Mouse (Mus musculus) C2C12 (cell line): ENCODE measurements at regions not wholly inside any gene's neighbourhood (a gene's known extent, or its start where the extent isn't known, plus 50 kb on each side); places are given as distances from the start of the nearest gene placed in this dataset.

Experiments used
- H3K27me3 ChIP-seq: one replicate; pipeline ENCODE4 v1.6.1; 2011; ENCODE audit not compliant: control insufficient read depth, insufficient read depth, insufficient read length
- H3K36me3 ChIP-seq: one replicate; pipeline ENCODE4 v1.6.1; 2011; ENCODE audit not compliant: control insufficient read depth, insufficient read depth
- H3K4me3 ChIP-seq: one replicate; pipeline ENCODE4 v1.5.1; 2011; ENCODE audit warnings: mild to moderate bottlenecking, control low read depth; ENCODE audit not compliant: poor library complexity, insufficient read depth, severe bottlenecking
- H3K79me2 ChIP-seq: one replicate; pipeline ENCODE4 v1.6.1; 2011; ENCODE audit not compliant: control insufficient read depth, insufficient read depth
- H3K79me3 ChIP-seq: one replicate; pipeline ENCODE4 v1.6.1; 2011; ENCODE audit warnings: low read depth, control low read depth
- H3ac ChIP-seq: one replicate; pipeline ENCODE3; 2011; ENCODE audit warnings: low read depth; ENCODE audit not compliant: control insufficient read depth, insufficient read length
- CEBPB ChIP-seq: IDR thresholded peaks from one replicate; pipeline ENCODE4 v1.6.1; 2011; ENCODE audit warnings: low read depth, mild to moderate bottlenecking, control low read depth, moderate library complexity
- CTCF ChIP-seq: IDR thresholded peaks from one replicate; pipeline ENCODE4 v1.5.1; 2011; ENCODE audit not compliant: control insufficient read depth, insufficient read depth, insufficient read length
- FOSL1 ChIP-seq: IDR thresholded peaks from one replicate; pipeline ENCODE4 v1.8.0; 2011; ENCODE audit warnings: mild to moderate bottlenecking, low read length; ENCODE audit not compliant: poor library complexity, insufficient read depth, severe bottlenecking
- MAX ChIP-seq: IDR thresholded peaks from one replicate; pipeline ENCODE4 v1.6.1; 2011; ENCODE audit warnings: mild to moderate bottlenecking, control low read depth
- MYOD1 ChIP-seq: IDR thresholded peaks from one replicate; pipeline ENCODE4 v1.6.1; 2011; ENCODE audit warnings: low read depth; ENCODE audit not compliant: control insufficient read depth, insufficient read length
- MYOG ChIP-seq: IDR thresholded peaks from one replicate; pipeline ENCODE4 v1.6.1; 2011; ENCODE audit not compliant: control insufficient read depth, insufficient read length; ENCODE audit errors: extremely low read depth
- USF1 ChIP-seq: IDR thresholded peaks from one replicate; pipeline ENCODE4 v1.6.1; 2011; ENCODE audit warnings: low read depth, mild to moderate bottlenecking, control low read depth, moderate library complexity

GRCm38 (mm10) chr15:27063456-27063855 is 168.1 kb upstream of the Fbxl7 start:
- TF ChIP-seq MYOG (no peak), MYOD1 (no peak), CEBPB (no peak), MAX (no peak), FOSL1 (no peak), USF1 (no peak), CTCF (no peak)
- Histone ChIP-seq H3ac (no peak overlapping the region), H3K79me3 (no peaks in the 10 kb centered on the region), H3K27me3 (peaks cover 5% of the 10 kb centered on the region), H3K4me3 (no peak overlapping the region), H3K36me3 (no peaks in the 10 kb centered on the region), H3K79me2 (no peaks in the 10 kb centered on the region)

GRCm38 (mm10) chr15:27063971-27064370 is 168.6 kb upstream of the Fbxl7 start:
- H3ac ChIP-seq, result no peak overlapping the region
- no peaks in the 10 kb centered on the region for H3K79me2 ChIP-seq
- no peak overlapping the region for H3K4me3 ChIP-seq
- TF ChIP-seq MAX, result no peak
- TF ChIP-seq MYOG, result no peak
- TF ChIP-seq USF1, result no peak
- no peak for TF ChIP-seq CTCF
- TF ChIP-seq MYOD1, result no peak
- no peaks in the 10 kb centered on the region for H3K79me3 ChIP-seq
- H3K27me3 ChIP-seq, result peaks cover 5% of the 10 kb centered on the region
- no peaks in the 10 kb centered on the region for H3K36me3 ChIP-seq

- H3K36me3 ChIP-seq, result no peaks in the 10 kb centered on the region
- no peak for TF ChIP-seq FOSL1
- no peak for TF ChIP-seq MYOD1
- no peak for TF ChIP-seq CEBPB
- TF ChIP-seq USF1, result no peak
- TF ChIP-seq MYOG, result no peak
- TF ChIP-seq CTCF, result no peak
- TF ChIP-seq MAX, result no peak
- no peaks in the 10 kb centered on the region for H3K27me3 ChIP-seq
- H3K4me3 ChIP-seq, result no peak overlapping the region
- H3K79me3 ChIP-seq, result no peaks in the 10 kb centered on the region
- H3ac ChIP-seq, result no peak overlapping the region
- H3K79me2 ChIP-seq, result no peaks in the 10 kb centered on the region
Observed at GRCm38 (mm10) chr15:27067691-27068090, 172.3 kb upstream of the Fbxl7 start.

GRCm38 (mm10) chr15:27077926-27078325 is 182.5 kb upstream of the Fbxl7 start:
- H3K4me3 ChIP-seq, result no peak overlapping the region
- no peaks in the 10 kb centered on the region for H3K79me3 ChIP-seq
- TF ChIP-seq FOSL1, result no peak
- peak; percentile 44 for TF ChIP-seq CEBPB
- H3K27me3 ChIP-seq, result peaks cover 9% of the 10 kb centered on the region
- no peaks in the 10 kb centered on the region for H3K36me3 ChIP-seq
- no peaks in the 10 kb centered on the region for H3K79me2 ChIP-seq
- H3ac ChIP-seq, result no peak overlapping the region

GRCm38 (mm10) chr15:27082826-27083225 is 187.4 kb upstream of the Fbxl7 start:
- TF ChIP-seq USF1, result no peak
- Histone ChIP-seq H3K36me3 (no peaks in the 10 kb centered on the region), H3K27me3 (peaks cover 12% of the 10 kb centered on the region), H3K4me3 (no peak overlapping the region), H3K79me3 (no peaks in the 10 kb centered on the region), H3K79me2 (no peaks in the 10 kb centered on the region), H3ac (no peak overlapping the region)

GRCm38 (mm10) chr15:27083596-27083995 is 188.2 kb upstream of the Fbxl7 start:
- Histone ChIP-seq H3K79me2 (no peaks in the 10 kb centered on the region), H3K79me3 (no peaks in the 10 kb centered on the region), H3ac (no peak overlapping the region), H3K27me3 (peaks cover 14% of the 10 kb centered on the region), H3K4me3 (no peak overlapping the region), H3K36me3 (no peaks in the 10 kb centered on the region)
- TF ChIP-seq CEBPB, result no peak
- TF ChIP-seq USF1, result no peak
- TF ChIP-seq CTCF, result no peak
- TF ChIP-seq FOSL1, result no peak
- TF ChIP-seq MYOG, result no peak
- no peak for TF ChIP-seq MAX
- TF ChIP-seq MYOD1, result no peak
